Mouse (Mus musculus): ENCODE measurements around the gene Ttc27.
A peak's percentile ranks its signal among the peaks of the same experiment; 100 is the strongest.
"Not testable (repeated sequence)": the region's sequence is repeated elsewhere in the genome, so short reads cannot be mapped to it uniquely, and the experiment has no call there.

Gene Ttc27

GRCm38 (mm10) chr17:74717618-74718151 is at the start of gene Ttc27:
Ttc27 (plus strand) TSS chr17:74717732.
- peak; percentile 95 for DNase-seq

GRCm38 (mm10) chr17:74668010-74668409 is 49.5 kb upstream of the Ttc27 start:
- DNase-seq = no peak

- no peak for DNase-seq
Measured at GRCm38 (mm10) chr17:74670031-74670430, 47.5 kb upstream of the Ttc27 start.

GRCm38 (mm10) chr17:74672446-74672845 is 45.1 kb upstream of the Ttc27 start:
- DNase-seq = no peak

- DNase-seq = no peak
Measured at GRCm38 (mm10) chr17:74673251-74673650, 44.3 kb upstream of the Ttc27 start.

GRCm38 (mm10) chr17:74678061-74678460 is 39.5 kb upstream of the Ttc27 start:
- no peak for DNase-seq

GRCm38 (mm10) chr17:74684927-74685326 is 32.6 kb upstream of the Ttc27 start:
- DNase-seq = peak; percentile 16

GRCm38 (mm10) chr17:74688555-74688954 is 29.0 kb upstream of the Ttc27 start:
- no peak for DNase-seq

- DNase-seq = peak; percentile 21
Measured at GRCm38 (mm10) chr17:74689406-74689805, 28.1 kb upstream of the Ttc27 start.

GRCm38 (mm10) chr17:74701661-74702060 is 15.9 kb upstream of the Ttc27 start:
- DNase-seq = not testable (repeated sequence)

GRCm38 (mm10) chr17:74705480-74705879 is 12.1 kb upstream of the Ttc27 start:
- no peak for DNase-seq

GRCm38 (mm10) chr17:74706593-74706992 is 10.9 kb upstream of the Ttc27 start:
- DNase-seq = no peak

- DNase-seq = no peak
Measured at GRCm38 (mm10) chr17:74707637-74708152, 9.8 kb upstream of the Ttc27 start.

- no peak for DNase-seq
Measured at GRCm38 (mm10) chr17:74710731-74711130, 6.8 kb upstream of the Ttc27 start.

GRCm38 (mm10) chr17:74711627-74712026 is 5.9 kb upstream of the Ttc27 start:
- DNase-seq = no peak

- DNase-seq = no peak
Measured at GRCm38 (mm10) chr17:74715128-74715527, 2.4 kb upstream of the Ttc27 start.

- no peak for DNase-seq
Measured at GRCm38 (mm10) chr17:74715724-74716123, 1.8 kb upstream of the Ttc27 start.

GRCm38 (mm10) chr17:74716643-74717042 is 889 bp upstream of the Ttc27 start:
- no peak for DNase-seq

- DNase-seq = no peak
Measured at GRCm38 (mm10) chr17:74717091-74717617, 378 bp upstream of the Ttc27 start.

GRCm38 (mm10) chr17:74732872-74733271 is 15.3 kb downstream of the Ttc27 start:
- DNase-seq = no peak

GRCm38 (mm10) chr17:74735392-74735791 is 17.9 kb downstream of the Ttc27 start:
- no peak for DNase-seq

- DNase-seq = no peak
Measured at GRCm38 (mm10) chr17:74749659-74750058, 32.1 kb downstream of the Ttc27 start.

- no peak for DNase-seq
Measured at GRCm38 (mm10) chr17:74751026-74751425, 33.5 kb downstream of the Ttc27 start.

GRCm38 (mm10) chr17:74752906-74753627 is 35.5 kb downstream of the Ttc27 start:
- DNase-seq = no peak

All from kidney, adult 11 months (tissue).